Mouse (Mus musculus) megakaryocyte, embryonic 14.5 days (primary cell): ENCODE measurements at regions not wholly inside any gene's neighbourhood (a gene's known extent, or its start where the extent isn't known, plus 50 kb on each side); places are given as distances from the start of the nearest gene placed in this dataset.

ENCODE experiments used
- FLI1 ChIP-seq: IDR thresholded peaks from 2 replicates; pipeline ENCODE4 v1.6.1; 2012; ENCODE audit warnings: low read length, inconsistent platforms, mixed read lengths
- GATA1 ChIP-seq: IDR thresholded peaks from 3 replicates; pipeline ENCODE4 v1.6.1; 2012; ENCODE audit warnings: mixed read lengths, low read length, inconsistent platforms, borderline replicate concordance

DNA sequence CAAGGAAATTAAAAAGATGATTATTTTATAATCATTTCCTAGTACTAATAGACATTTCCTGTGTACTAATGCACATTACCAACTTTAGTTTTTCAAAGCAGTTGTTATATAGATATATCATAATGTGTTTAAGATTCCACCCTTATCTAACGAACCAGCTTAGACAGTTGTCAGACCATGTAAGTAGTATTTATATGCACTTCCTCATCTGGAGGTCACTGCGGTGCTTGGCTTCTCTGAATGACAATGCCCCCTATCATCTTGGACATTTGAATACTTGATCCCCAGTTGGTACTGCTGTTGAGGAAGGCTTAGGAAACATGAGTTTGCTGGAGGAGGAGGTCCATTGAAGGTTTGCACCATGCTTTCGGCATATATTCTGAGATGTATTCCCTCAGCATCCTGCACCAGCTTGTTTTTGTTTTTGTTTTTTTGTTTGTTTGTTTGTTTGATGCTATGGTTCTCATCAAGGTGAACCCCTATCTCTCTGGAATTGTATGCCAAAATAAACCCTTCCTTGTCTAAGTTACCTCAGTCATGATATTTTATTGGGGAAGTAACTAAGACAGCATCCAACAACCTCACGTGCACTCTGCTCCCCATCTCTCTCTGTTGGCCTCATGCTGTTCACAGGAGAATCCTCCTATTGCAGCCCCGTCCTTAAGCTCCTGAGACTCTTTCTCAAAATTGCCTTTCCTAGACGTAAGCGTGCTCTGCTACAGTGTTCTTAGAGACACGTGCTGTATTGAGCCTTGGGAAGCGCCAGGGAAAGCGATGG, 228.4 kb upstream of the Mmadhc start:
- TF ChIP-seq GATA1 (no peak), FLI1 (no peak)
